Mouse (Mus musculus) forelimb bud, embryonic 11.5 days (tissue): ENCODE results near the gene Rpl18a.
"Not testable (repeated sequence)": the region's sequence is repeated elsewhere in the genome, so short reads cannot be mapped to it uniquely, and the experiment has no call there.

Experiments
- DNase-seq: peaks from one replicate; pipeline ENCODE4 v3.0.0-alpha.2; 2012; ENCODE audit warnings: low read depth, low spot score

Rpl18a gene

GRCm38 (mm10) chr8:70903112-70903511 lies 5.9 kb upstream of the Rpl18a start:
- DNase-seq, result no peak

GRCm38 (mm10) chr8:70902211-70902610 lies 5.0 kb upstream of the Rpl18a start:
- no peak for DNase-seq

- no peak for DNase-seq
Measured at GRCm38 (mm10) chr8:70900872-70901387, 3.7 kb upstream of the Rpl18a start.

- DNase-seq, result no peak
Measured at GRCm38 (mm10) chr8:70899226-70899625, 2.0 kb upstream of the Rpl18a start.

GRCm38 (mm10) chr8:70898661-70899198 lies 1.5 kb upstream of the Rpl18a start:
- no peak for DNase-seq

- peak; percentile 88 for DNase-seq
Measured at GRCm38 (mm10) chr8:70897681-70898413, 635 bp upstream of the Rpl18a start.

- no peak for DNase-seq
Measured at GRCm38 (mm10) chr8:70896316-70897020, 744 bp downstream of the Rpl18a start.

- DNase-seq, result not testable (repeated sequence)
Measured at GRCm38 (mm10) chr8:70895571-70896259, 1.5 kb downstream of the Rpl18a start.

GRCm38 (mm10) chr8:70894771-70895545 lies 2.3 kb downstream of the Rpl18a start:
- DNase-seq, result no peak

GRCm38 (mm10) chr8:70894385-70894720 lies 2.9 kb downstream of the Rpl18a start:
- no peak for DNase-seq

GRCm38 (mm10) chr8:70893656-70894384 lies 3.4 kb downstream of the Rpl18a start:
- peak; percentile 88 for DNase-seq

GRCm38 (mm10) chr8:70892896-70893655 lies 4.1 kb downstream of the Rpl18a start:
- no peak for DNase-seq

GRCm38 (mm10) chr8:70892022-70892895 lies 5.0 kb downstream of the Rpl18a start, which contains the start of gene Slc5a5:
Gene Slc5a5, minus strand, starts transcription at chr8:70892757.
- DNase-seq, result no peak

- no peak for DNase-seq
Measured at GRCm38 (mm10) chr8:70891356-70891755, 5.9 kb downstream of the Rpl18a start.

- DNase-seq, result no peak
Measured at GRCm38 (mm10) chr8:70890656-70891055, 6.6 kb downstream of the Rpl18a start.

- no peak for DNase-seq
Measured at GRCm38 (mm10) chr8:70887669-70888068, 9.5 kb downstream of the Rpl18a start.

GRCm38 (mm10) chr8:70885612-70886011 lies 11.6 kb downstream of the Rpl18a start:
- peak; percentile 69 for DNase-seq

- no peak for DNase-seq
Measured at GRCm38 (mm10) chr8:70884683-70885082, 12.5 kb downstream of the Rpl18a start.

- no peak for DNase-seq
Measured at GRCm38 (mm10) chr8:70884186-70884585, 13.0 kb downstream of the Rpl18a start.
